Mouse (Mus musculus): ENCODE data around the gene Rgs4.

- TF ChIP-seq CTCF (IDR thresholded peaks at IDR 0.05) = no peak
- no peak for TF ChIP-seq POLR2A (IDR thresholded peaks at IDR 0.05; ENCODE audit: insufficient read depth, low read depth, low read length)
- no peak for TF ChIP-seq EP300 (IDR thresholded peaks at IDR 0.05; ENCODE audit: insufficient read depth, low read depth, low read length)
These were observed 11.3 kb downstream of the Rgs4 start for GRCm38 (mm10) chr1:169736139-169736538.

All from heart, adult 2 months (tissue).